Mouse (Mus musculus) small intestine, adult 2 months (tissue): ENCODE results near the gene Copz1. TPM values are rescaled to one million over a fixed set of nuclear protein-coding genes. Genes with fewer than 3 reads are reported as not detected.

Experiments used
- H3K27ac ChIP-seq: fragments of 200-500 bp; 2 replicates; pipeline ENCODE4 v1.5.1; 2012; ENCODE audit warnings: low read depth, low read length, control low read depth, inconsistent platforms; ENCODE audit not compliant: insufficient read depth
- H3K27me3 ChIP-seq: fragments of 200-500 bp; 2 replicates; pipeline ENCODE4 v1.6.1; 2012; ENCODE audit warnings: mild to moderate bottlenecking, moderate library complexity, low read length, inconsistent platforms; ENCODE audit not compliant: control insufficient read depth, insufficient read depth
- H3K36me3 ChIP-seq: fragments of 200-500 bp; 2 replicates; pipeline ENCODE4 v1.6.1; 2012; ENCODE audit warnings: mild to moderate bottlenecking, low read length, control low read depth, inconsistent platforms; ENCODE audit not compliant: control insufficient read depth, insufficient read depth
- H3K4me1 ChIP-seq: fragments of 200-500 bp; 2 replicates; pipeline ENCODE4 v1.6.1; 2012; ENCODE audit warnings: low read length, inconsistent platforms, mixed read lengths; ENCODE audit not compliant: control insufficient read depth, insufficient read depth, insufficient read length
- H3K4me3 ChIP-seq: fragments of 200-500 bp; 2 replicates; pipeline ENCODE4 v1.5.1; 2012; ENCODE audit warnings: low read depth, mild to moderate bottlenecking, control low read depth, inconsistent platforms, low read length, moderate library complexity
- CTCF ChIP-seq: fragments of 200-500 bp; IDR thresholded peaks from 2 replicates; pipeline ENCODE4 v1.5.1; 2012; ENCODE audit warnings: low read depth, mild to moderate bottlenecking, control low read depth, inconsistent platforms, low read length, moderate library complexity, mixed read lengths; ENCODE audit not compliant: insufficient replicate concordance, insufficient read length; ENCODE audit errors: extremely low read depth
- POLR2A ChIP-seq: fragments of 200-500 bp; IDR thresholded peaks from 2 replicates; pipeline ENCODE4 v1.6.1; 2012; ENCODE audit warnings: low read depth, mild to moderate bottlenecking, control low read depth, inconsistent platforms, low read length, moderate library complexity
- WGBS: fragments of 180-500 bp; shearing (Covaris S2); methylation state at CpG from one replicate; pipeline ENCODE4 v1.1.7; 2018; 5-methylcytosine and 5-hydroxymethylcytosine counted together
- polyA plus RNA-seq: library from polyadenylated mRNA; depleted of rRNA; stranded (reverse); fragments of >200 nt; gene quantifications from 2 replicates; pipeline ENCODE4 v1.2.3, GENCODE M21; 2012

Gene Copz1
- polyA plus RNA-seq, 1 experiment, result 111 TPM

GRCm38 (mm10) chr15:103301046-103301445 is 28.5 kb downstream of the Copz1 start:
- WGBS, result 73% methylated on average over 2 of the region's 2 CpGs
- H3K36me3 ChIP-seq, result peaks cover 30% of the 10 kb centered on the region
- no peak overlapping the region for H3K4me3 ChIP-seq
- no peak for TF ChIP-seq POLR2A
- no peak for TF ChIP-seq CTCF
- no peak overlapping the region for H3K27ac ChIP-seq
- H3K4me1 ChIP-seq, result no peaks in the 10 kb centered on the region; the same call in 1 of the 2 replicates
- no peaks in the 10 kb centered on the region for H3K27me3 ChIP-seq

GRCm38 (mm10) chr15:103301547-103302340 is 29.2 kb downstream of the Copz1 start:
- H3K4me3 ChIP-seq, result no peak overlapping the region
- no peak overlapping the region for H3K27ac ChIP-seq
- no peaks in the 10 kb centered on the region for H3K27me3 ChIP-seq
- H3K4me1 ChIP-seq, result peaks cover 4% of the 10 kb centered on the region; the same call in 1 of the 2 replicates
- H3K36me3 ChIP-seq, result peaks cover 24% of the 10 kb centered on the region
- no peak; the same call in 1 of the 2 replicates for TF ChIP-seq POLR2A
- TF ChIP-seq CTCF, result no peak
- 74% methylated on average over 5 of the region's 5 CpGs for WGBS

DNA sequence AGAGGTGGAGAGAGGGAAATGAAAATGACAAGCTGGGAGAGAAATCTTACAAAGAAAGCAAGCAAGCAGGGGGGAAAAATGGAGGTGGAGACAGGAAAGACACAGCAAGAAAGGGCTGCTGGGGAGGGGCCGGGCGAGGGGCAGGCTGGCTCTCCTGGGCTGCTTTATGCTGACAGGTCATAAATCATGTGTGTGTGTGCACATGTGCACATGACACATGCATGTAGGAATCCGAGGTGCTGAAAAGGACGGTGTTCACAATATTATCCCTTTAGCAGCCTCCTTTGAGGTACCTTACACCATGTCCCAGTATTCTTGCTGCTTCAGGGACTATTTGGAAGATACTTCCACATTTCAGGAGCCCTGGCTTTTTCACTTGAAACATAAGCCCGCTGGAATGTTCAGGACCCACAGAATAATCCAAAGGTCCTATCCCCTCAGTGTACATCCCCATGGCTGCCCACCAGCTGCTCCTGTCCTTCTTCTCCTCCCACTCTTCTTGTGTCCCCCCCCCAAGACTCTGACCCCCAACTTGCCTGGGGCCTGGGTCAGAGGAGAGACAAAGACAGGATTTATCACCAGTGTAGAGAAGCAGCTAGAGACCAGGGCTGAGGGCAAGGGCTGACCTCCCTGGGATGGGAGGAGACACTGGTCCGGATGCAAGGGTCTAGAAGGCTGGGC is 30.0 kb downstream of the Copz1 start:
- TF ChIP-seq POLR2A, result no peak
- TF ChIP-seq CTCF, result no peak
- Histone ChIP-seq H3K27me3 (no peaks in the 10 kb centered on the region), H3K4me1 (peaks cover 6% of the 10 kb centered on the region; the same call in 1 of the 2 replicates), H3K27ac (no peak overlapping the region), H3K4me3 (no peak overlapping the region), H3K36me3 (peaks cover 18% of the 10 kb centered on the region; the same call in 1 of the 2 replicates)
- WGBS, result 61% methylated on average over 6 of the region's 6 CpGs

- peak overlapping the region; percentile 72 for H3K4me3 ChIP-seq
- TF ChIP-seq POLR2A, result no peak
- no peak for TF ChIP-seq CTCF
- H3K27ac ChIP-seq, result peak overlapping the region; percentile 14
- peaks cover 4% of the 10 kb centered on the region; the same call in 1 of the 2 replicates for H3K36me3 ChIP-seq
- no peaks in the 10 kb centered on the region for H3K27me3 ChIP-seq
- H3K4me1 ChIP-seq, result peaks cover 15% of the 10 kb centered on the region
- WGBS, result 24% methylated on average over 8 of the region's 8 CpGs
These were observed 31.6 kb downstream of the Copz1 start for GRCm38 (mm10) chr15:103303916-103304615.

DNA sequence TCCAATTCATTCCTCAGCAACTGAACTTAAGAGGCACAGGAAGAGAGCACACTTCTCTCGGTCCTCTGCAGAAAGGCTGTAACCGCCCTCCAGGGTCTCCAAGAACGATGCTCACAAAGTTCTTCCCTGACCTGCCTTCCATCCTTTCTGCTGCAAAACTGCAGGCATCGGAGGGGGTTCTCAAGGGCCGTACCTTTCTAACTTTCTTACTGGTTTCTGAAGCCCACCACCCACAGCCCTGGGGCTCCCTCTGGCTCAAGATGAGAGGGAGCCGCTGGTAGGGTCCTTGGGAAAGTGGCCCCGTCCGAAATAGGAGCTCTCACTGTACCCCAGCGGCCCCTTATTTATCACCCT is 32.1 kb downstream of the Copz1 start:
- H3K4me1 ChIP-seq, result peaks cover 18% of the 10 kb centered on the region
- H3K36me3 ChIP-seq, result no peaks in the 10 kb centered on the region; the same call in 1 of the 2 replicates
- H3K27ac ChIP-seq, result peak overlapping the region; percentile 14
- TF ChIP-seq CTCF, result no peak
- TF ChIP-seq POLR2A, result no peak
- no peaks in the 10 kb centered on the region for H3K27me3 ChIP-seq
- WGBS, result under 1% methylated on average over 9 of the region's 9 CpGs
- peak overlapping the region; percentile 72 for H3K4me3 ChIP-seq

DNA sequence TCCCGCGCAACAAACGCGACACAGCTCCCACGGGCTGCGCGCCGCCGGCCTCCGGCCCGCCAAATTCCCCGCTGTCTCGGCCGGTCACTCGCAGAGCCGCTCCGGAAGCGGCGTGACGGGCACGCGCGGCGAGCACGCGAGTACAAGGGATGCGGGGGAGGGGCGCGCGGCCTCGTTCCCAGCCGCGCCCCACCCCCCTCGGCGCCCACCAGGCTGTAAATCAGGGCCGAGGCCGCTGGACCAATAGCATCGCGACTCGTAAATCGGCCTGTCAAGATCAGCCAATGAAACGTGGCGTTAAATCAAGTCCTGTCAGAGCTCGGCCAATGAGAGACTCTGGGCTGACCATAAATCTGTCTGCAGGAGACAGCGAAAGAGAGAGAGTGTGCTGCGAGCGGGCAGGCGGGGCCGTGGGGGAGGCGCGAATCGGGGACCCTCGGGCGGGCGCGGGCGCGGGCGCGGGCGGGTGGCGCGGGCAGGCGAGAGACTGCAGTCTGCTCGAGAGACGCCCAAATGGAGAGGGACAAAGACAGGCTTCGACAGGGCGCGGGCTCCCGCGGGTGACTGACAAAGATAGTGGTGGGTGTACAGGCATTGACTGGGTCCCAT is 32.7 kb downstream of the Copz1 start:
- WGBS, result under 1% methylated on average over 71 of the region's 71 CpGs
- TF ChIP-seq CTCF, result no peak
- peak; percentile 77 for TF ChIP-seq POLR2A
- H3K4me1 ChIP-seq, result peaks cover 18% of the 10 kb centered on the region
- H3K27ac ChIP-seq, result peak overlapping the region; percentile 98
- peak overlapping the region; percentile 72 for H3K4me3 ChIP-seq
- no peaks in the 10 kb centered on the region for H3K36me3 ChIP-seq
- H3K27me3 ChIP-seq, result no peaks in the 10 kb centered on the region
